Mouse (Mus musculus): ENCODE measurements around the gene Naxe. TPM values are rescaled to one million over a fixed set of nuclear protein-coding genes. Genes with fewer than 3 reads are reported as not detected.
A peak's percentile ranks its signal among the peaks of the same experiment; 100 is the strongest.

Naxe gene
- polyA plus RNA-seq, 1 experiment from 2014 or later: 158 TPM

- no peak overlapping the region for H3K27ac ChIP-seq
- H3K4me3 ChIP-seq: no peak overlapping the region
- no peak overlapping the region for H3K9ac ChIP-seq
- H3K36me3 ChIP-seq (replicated peaks): no peaks in the 10 kb centered on the region
- H3K4me1 ChIP-seq: peaks cover 10% of the 10 kb centered on the region
- H3K4me2 ChIP-seq: no peak overlapping the region; the same call in 1 of the 2 replicates
- WGBS: 15% methylated on average over 4 of the region's 4 CpGs
- ATAC-seq (replicated peaks): no peak
- H3K9me3 ChIP-seq: no peaks in the 10 kb centered on the region
- no peaks in the 10 kb centered on the region for H3K27me3 ChIP-seq (replicated peaks)
These were observed 24.4 kb upstream of the Naxe start for GRCm38 (mm10) chr3:88082663-88083062.

GRCm38 (mm10) chr3:88082224-88082618 lies 23.9 kb upstream of the Naxe start:
- 2% methylated on average over 13 of the region's 13 CpGs for whole genome bisulfite sequencing
- Histone ChIP-seq H3K4me1 (peaks cover 10% of the 10 kb centered on the region), H3K4me3 (peak overlapping the region; percentile 47), H3K36me3 (replicated peaks) (no peaks in the 10 kb centered on the region), H3K27ac (no peak overlapping the region), H3K4me2 (peak overlapping the region; percentile 94), H3K9me3 (no peaks in the 10 kb centered on the region), H3K27me3 (replicated peaks) (no peaks in the 10 kb centered on the region), H3K9ac (no peak overlapping the region)
- ATAC-seq (replicated peaks): peak; percentile 24; the same call in 1 of the 2 replicates

GRCm38 (mm10) chr3:88081345-88082223 lies 23.3 kb upstream of the Naxe start, which contains the start of gene Iqgap3:
Gene Iqgap3 (plus strand): TSS chr3:88081971.
- no peaks in the 10 kb centered on the region for H3K36me3 ChIP-seq (replicated peaks)
- H3K4me2 ChIP-seq: peak within 1 kb of the TSS; percentile 94
- H3K27ac ChIP-seq: peak within 1 kb of the TSS; percentile 49
- WGBS: 19% methylated on average over 33 of the region's 33 CpGs
- peaks cover 10% of the 10 kb centered on the region for H3K4me1 ChIP-seq
- no peaks in the 10 kb centered on the region for H3K9me3 ChIP-seq
- no peaks in the 10 kb centered on the region for H3K27me3 ChIP-seq (replicated peaks)
- ATAC-seq (replicated peaks): peak; percentile 92
- peak within 1 kb of the TSS; percentile 47 for H3K4me3 ChIP-seq
- peak within 1 kb of the TSS; percentile 51 for H3K9ac ChIP-seq

GRCm38 (mm10) chr3:88078204-88078603 lies 19.9 kb upstream of the Naxe start, which contains the start of gene Ttc24:
Gene Ttc24 (minus strand): TSS chr3:88078304.
- Histone ChIP-seq H3K27ac (no peak within 1 kb of the TSS), H3K27me3 (replicated peaks) (no peaks in the 10 kb centered on the region), H3K9me3 (no peaks in the 10 kb centered on the region), H3K4me2 (no peak within 1 kb of the TSS), H3K4me3 (no peak within 1 kb of the TSS), H3K9ac (no peak within 1 kb of the TSS), H3K4me1 (peaks cover 10% of the 10 kb centered on the region), H3K36me3 (replicated peaks) (no peaks in the 10 kb centered on the region)
- 82% methylated on average over 4 of the region's 4 CpGs for WGBS
- ATAC-seq (replicated peaks): no peak

GRCm38 (mm10) chr3:88077441-88077840 lies 19.1 kb upstream of the Naxe start:
- 35% methylated on average over 8 of the region's 8 CpGs for WGBS

GRCm38 (mm10) chr3:88074766-88075165 lies 16.5 kb upstream of the Naxe start:
- WGBS: 77% methylated on average over 8 of the region's 8 CpGs
- H3K4me2 ChIP-seq: no peak overlapping the region
- H3K36me3 ChIP-seq (replicated peaks): no peaks in the 10 kb centered on the region
- no peak for ATAC-seq (replicated peaks)
- no peak overlapping the region for H3K27ac ChIP-seq
- 0 out of 2 replicates have a peak, but pooled peaks cover 3% of the 10 kb centered on the region for H3K27me3 ChIP-seq (replicated peaks)
- no peak overlapping the region for H3K4me3 ChIP-seq
- no peaks in the 10 kb centered on the region for H3K9me3 ChIP-seq
- H3K4me1 ChIP-seq: no peaks in the 10 kb centered on the region
- H3K9ac ChIP-seq: no peak overlapping the region

More at GRCm38 (mm10) chr3:88077441-88077840, 19.1 kb upstream of the Naxe start:
- Histone ChIP-seq H3K4me3 (no peak overlapping the region), H3K9ac (no peak overlapping the region), H3K4me1 (peaks cover 10% of the 10 kb centered on the region), H3K36me3 (replicated peaks) (no peaks in the 10 kb centered on the region), H3K27ac (no peak overlapping the region), H3K9me3 (no peaks in the 10 kb centered on the region), H3K27me3 (replicated peaks) (no peaks in the 10 kb centered on the region), H3K4me2 (no peak overlapping the region)
- no peak for ATAC-seq (replicated peaks)

GRCm38 (mm10) chr3:88074351-88074750 lies 16.1 kb upstream of the Naxe start:
- H3K27ac ChIP-seq: no peak overlapping the region
- no peak overlapping the region for H3K9ac ChIP-seq
- no peaks in the 10 kb centered on the region for H3K4me1 ChIP-seq
- no peaks in the 10 kb centered on the region for H3K36me3 ChIP-seq (replicated peaks)
- no peak overlapping the region for H3K4me3 ChIP-seq
- no peak overlapping the region for H3K4me2 ChIP-seq
- no peaks in the 10 kb centered on the region for H3K9me3 ChIP-seq
- 70% methylated on average over 2 of the region's 2 CpGs for WGBS
- 0 out of 2 replicates have a peak, but pooled peaks cover 3% of the 10 kb centered on the region for H3K27me3 ChIP-seq (replicated peaks)
- ATAC-seq (replicated peaks): no peak

- no peak overlapping the region for H3K4me3 ChIP-seq
- H3K4me1 ChIP-seq: no peaks in the 10 kb centered on the region
- H3K4me2 ChIP-seq: no peak overlapping the region
- no peak overlapping the region for H3K27ac ChIP-seq
- no peaks in the 10 kb centered on the region for H3K9me3 ChIP-seq
- no peak for ATAC-seq (replicated peaks)
- WGBS: 63% methylated on average over 2 of the region's 2 CpGs
- H3K9ac ChIP-seq: no peak overlapping the region
- H3K27me3 ChIP-seq (replicated peaks): 0 out of 2 replicates have a peak, but pooled peaks cover 3% of the 10 kb centered on the region
- H3K36me3 ChIP-seq (replicated peaks): no peaks in the 10 kb centered on the region
These were observed 15.3 kb upstream of the Naxe start for GRCm38 (mm10) chr3:88073631-88074030.

- H3K4me2 ChIP-seq: no peak overlapping the region
- H3K4me1 ChIP-seq: no peaks in the 10 kb centered on the region
- H3K9ac ChIP-seq: no peak overlapping the region
- no peaks in the 10 kb centered on the region for H3K9me3 ChIP-seq
- H3K27ac ChIP-seq: no peak overlapping the region
- WGBS: 1% methylated on average over 5 of the region's 5 CpGs
- no peaks in the 10 kb centered on the region for H3K36me3 ChIP-seq (replicated peaks)
- 0 out of 2 replicates have a peak, but pooled peaks cover 3% of the 10 kb centered on the region for H3K27me3 ChIP-seq (replicated peaks)
- ATAC-seq (replicated peaks): peak; percentile 70
- no peak overlapping the region for H3K4me3 ChIP-seq
These were observed 13.5 kb upstream of the Naxe start for GRCm38 (mm10) chr3:88071783-88072182.

GRCm38 (mm10) chr3:88068386-88068785 lies 10.1 kb upstream of the Naxe start:
- Histone ChIP-seq H3K27ac (no peak overlapping the region), H3K4me1 (no peaks in the 10 kb centered on the region), H3K9ac (no peak overlapping the region), H3K27me3 (replicated peaks) (0 out of 2 replicates have a peak, but pooled peaks cover 3% of the 10 kb centered on the region), H3K4me2 (no peak overlapping the region), H3K9me3 (no peaks in the 10 kb centered on the region), H3K4me3 (no peak overlapping the region), H3K36me3 (replicated peaks) (no peaks in the 10 kb centered on the region)
- WGBS: 33% methylated on average over 2 of the region's 2 CpGs
- no peak for ATAC-seq (replicated peaks)

- Histone ChIP-seq H3K9me3 (no peaks in the 10 kb centered on the region), H3K4me3 (peak overlapping the region; percentile 96), H3K27ac (no peak overlapping the region), H3K9ac (peak overlapping the region; percentile 93; the same call in 1 of the 2 replicates), H3K36me3 (replicated peaks) (peaks cover 22% of the 10 kb centered on the region; the same call in 1 of the 2 replicates), H3K27me3 (replicated peaks) (no peaks in the 10 kb centered on the region), H3K4me1 (peaks cover 21% of the 10 kb centered on the region), H3K4me2 (peak overlapping the region; percentile 81)
- no peak for ATAC-seq (replicated peaks)
- 89% methylated on average over 6 of the region's 6 CpGs for WGBS
These were observed 1.3 kb downstream of the Naxe start for GRCm38 (mm10) chr3:88057030-88057429.

GRCm38 (mm10) chr3:88049532-88049931 lies 8.8 kb downstream of the Naxe start:
- WGBS: 92% methylated on average over 3 of the region's 3 CpGs
- ATAC-seq (replicated peaks): no peak

More at GRCm38 (mm10) chr3:88049532-88049931, 8.8 kb downstream of the Naxe start:
- H3K4me2 ChIP-seq: no peak overlapping the region
- no peaks in the 10 kb centered on the region for H3K27me3 ChIP-seq (replicated peaks)
- no peak overlapping the region for H3K27ac ChIP-seq
- peaks cover 5% of the 10 kb centered on the region; the same call in 1 of the 2 replicates for H3K4me1 ChIP-seq
- peaks cover 16% of the 10 kb centered on the region; the same call in 1 of the 2 replicates for H3K36me3 ChIP-seq (replicated peaks)
- H3K9me3 ChIP-seq: no peaks in the 10 kb centered on the region
- H3K4me3 ChIP-seq: no peak overlapping the region
- no peak overlapping the region for H3K9ac ChIP-seq

Data from midbrain, embryonic 15.5 days (tissue).